Mouse (Mus musculus): ENCODE results near the gene Hist1h4c. TPM values are rescaled to one million over a fixed set of nuclear protein-coding genes. Genes with fewer than 3 reads are reported as not detected.
"Not testable (repeated sequence)": the region's sequence is repeated elsewhere in the genome, so short reads cannot be mapped to it uniquely, and the experiment has no call there.

The Hist1h4c gene
- total RNA-seq, 2 experiments from 2014 or later: 105 to 116 TPM

DNA sequence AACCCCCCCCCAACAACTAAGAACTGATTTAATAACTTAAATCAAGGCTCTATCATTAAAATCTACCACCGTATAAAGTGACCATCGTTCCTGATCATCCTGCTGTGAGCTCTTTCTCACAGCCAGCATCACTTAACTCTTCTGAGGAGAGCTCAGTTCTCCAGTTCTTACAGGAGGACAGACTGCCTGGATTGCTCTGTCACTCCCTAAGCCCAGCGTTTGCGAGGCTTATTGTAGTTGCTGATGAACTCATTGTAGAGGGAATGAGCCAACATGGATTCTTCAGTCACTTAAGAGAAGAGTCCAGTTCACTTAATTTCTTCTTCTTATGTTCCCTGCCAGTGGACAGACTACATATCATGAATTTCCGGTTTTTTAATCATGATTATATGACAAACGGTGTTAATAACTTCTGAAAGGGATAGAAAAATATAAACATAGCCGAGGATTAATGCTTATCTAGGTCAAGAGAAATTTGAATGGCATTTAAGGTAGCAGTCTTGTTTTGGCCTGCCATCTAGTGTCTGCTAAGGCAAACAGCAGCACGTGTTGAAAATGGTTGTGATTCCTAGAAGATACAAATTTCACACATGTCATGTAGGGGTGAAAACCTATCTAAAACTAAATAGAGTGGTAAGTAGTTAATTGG, 34.0 kb upstream of the Hist1h4c start:
- peak in 1 of 2 experiments; percentile 57 for DNase-seq
- intact Hi-C loops (cut with DNase I): loop anchor here (1.0 to 10.0 kb wide), 2 partner anchors 31 to 47 kb away; partner anchors contain the start of genes Hist1h2ac and Hist1h2bc

DNA sequence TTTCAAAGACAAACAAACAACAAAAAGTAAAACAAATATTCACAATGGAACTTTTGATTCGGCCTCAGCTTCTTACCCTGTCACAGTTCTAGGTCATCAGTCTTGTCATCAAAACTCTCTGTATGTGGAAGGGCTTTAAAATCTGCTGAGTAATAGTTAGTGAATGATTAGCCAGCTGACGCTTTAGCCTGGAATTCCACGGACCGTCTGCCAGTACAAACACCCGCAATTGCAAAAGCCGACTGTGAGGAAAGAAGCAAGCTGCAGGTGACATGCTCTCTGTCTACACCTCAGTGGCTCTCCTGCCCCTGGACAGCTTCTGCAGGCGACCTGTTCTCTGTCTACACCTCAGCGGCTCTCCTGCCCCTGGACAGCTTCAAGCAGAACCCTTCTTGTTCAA, 32.2 kb upstream of the Hist1h4c start:
- intact Hi-C loops (cut with DNase I): loop anchor here (10.0 kb wide), 1 partner anchor 46 kb away; the partner anchor contains the start of genes Hist1h2ac and Hist1h2bc
- DNase-seq: peak; percentile 41

DNA sequence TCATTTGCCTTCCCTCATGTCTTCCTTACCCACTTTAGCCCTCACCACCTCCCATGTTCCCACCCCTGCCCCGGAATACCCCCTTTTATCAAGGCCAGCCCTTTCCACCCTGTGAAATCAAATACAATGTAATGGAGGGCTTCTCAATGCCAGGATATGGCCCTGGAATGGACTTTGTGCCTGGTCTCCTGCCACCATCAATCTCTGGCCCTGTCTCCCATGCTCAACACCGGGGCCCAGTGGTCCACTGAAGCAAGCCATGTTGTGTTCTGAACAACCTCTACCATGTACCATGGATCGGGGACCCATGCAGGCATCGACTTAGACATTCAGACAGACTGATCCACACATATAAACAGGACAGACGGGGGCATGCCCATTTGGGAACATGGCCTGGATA, 31.5 kb upstream of the Hist1h4c start:
- no peak for DNase-seq
- intact Hi-C loops (cut with DNase I): loop anchor here (10.0 kb wide), 1 partner anchor 45 kb away; the partner anchor contains the start of genes Hist1h2ac and Hist1h2bc

- intact Hi-C loops (cut with DNase I): no loop called here
- no peak for DNase-seq
Observed at GRCm38 (mm10) chr13:23729192-23729525, 30.9 kb upstream of the Hist1h4c start.

- no peak for DNase-seq
- intact Hi-C loops (cut with DNase I): no loop called here
Observed at GRCm38 (mm10) chr13:23728472-23729191, 30.4 kb upstream of the Hist1h4c start.

- DNase-seq: no peak
- intact Hi-C loops (cut with DNase I): no loop called here
Observed at GRCm38 (mm10) chr13:23725213-23725612, 27.0 kb upstream of the Hist1h4c start.

DNA sequence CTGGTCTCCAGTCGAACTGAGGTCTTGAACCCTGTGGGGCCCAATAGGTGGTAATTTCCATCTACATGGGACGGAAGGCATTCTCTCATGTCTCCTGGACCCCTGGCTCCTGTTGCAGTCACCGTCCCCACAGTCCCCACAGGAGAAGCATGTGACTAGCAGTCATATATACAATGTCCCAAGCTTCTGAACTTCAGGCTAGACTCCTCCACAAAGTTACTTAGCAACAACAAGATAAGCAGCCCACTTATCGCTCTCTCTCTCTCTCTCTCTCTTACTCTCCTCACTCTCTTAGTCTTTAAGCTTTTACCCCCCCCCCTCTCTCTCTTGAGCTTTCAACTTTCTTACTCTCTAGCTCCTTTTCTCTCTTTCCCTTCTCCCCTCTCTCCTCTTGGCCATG, 26.0 kb upstream of the Hist1h4c start:
- intact Hi-C loops (cut with DNase I): no loop called here
- DNase-seq: no peak

GRCm38 (mm10) chr13:23717593-23718245, 19.5 kb upstream of the Hist1h4c start:
- intact Hi-C loops (cut with DNase I); DNase-seq: not testable (repeated sequence)

DNA sequence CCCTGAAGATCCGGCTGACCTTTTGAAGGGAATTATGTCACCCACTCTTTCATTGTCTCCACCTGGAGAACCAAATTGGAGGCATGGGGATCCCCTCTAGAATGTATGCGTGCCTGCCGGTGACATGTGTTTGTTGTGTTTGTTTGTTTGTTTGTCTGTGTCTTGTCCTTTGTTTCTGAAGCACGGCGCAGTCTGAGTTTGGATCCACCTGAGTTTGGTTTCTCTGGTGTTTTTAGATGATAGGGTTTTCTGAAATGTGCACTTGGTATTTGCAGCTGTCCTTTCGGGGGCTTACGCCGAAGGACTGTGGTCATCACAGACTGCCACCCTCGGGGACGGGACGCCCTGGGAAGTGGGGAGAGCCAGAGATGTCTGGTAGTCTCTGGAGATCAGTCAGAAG, 18.9 kb upstream of the Hist1h4c start:
- intact Hi-C loops (cut with DNase I): no loop called here

GRCm38 (mm10) chr13:23716261-23717042, 18.2 kb upstream of the Hist1h4c start:
- no peak for DNase-seq
- intact Hi-C loops (cut with DNase I): no loop called here

More for the DNA sequence above, 18.9 kb upstream of the Hist1h4c start:
- no peak for DNase-seq

DNA sequence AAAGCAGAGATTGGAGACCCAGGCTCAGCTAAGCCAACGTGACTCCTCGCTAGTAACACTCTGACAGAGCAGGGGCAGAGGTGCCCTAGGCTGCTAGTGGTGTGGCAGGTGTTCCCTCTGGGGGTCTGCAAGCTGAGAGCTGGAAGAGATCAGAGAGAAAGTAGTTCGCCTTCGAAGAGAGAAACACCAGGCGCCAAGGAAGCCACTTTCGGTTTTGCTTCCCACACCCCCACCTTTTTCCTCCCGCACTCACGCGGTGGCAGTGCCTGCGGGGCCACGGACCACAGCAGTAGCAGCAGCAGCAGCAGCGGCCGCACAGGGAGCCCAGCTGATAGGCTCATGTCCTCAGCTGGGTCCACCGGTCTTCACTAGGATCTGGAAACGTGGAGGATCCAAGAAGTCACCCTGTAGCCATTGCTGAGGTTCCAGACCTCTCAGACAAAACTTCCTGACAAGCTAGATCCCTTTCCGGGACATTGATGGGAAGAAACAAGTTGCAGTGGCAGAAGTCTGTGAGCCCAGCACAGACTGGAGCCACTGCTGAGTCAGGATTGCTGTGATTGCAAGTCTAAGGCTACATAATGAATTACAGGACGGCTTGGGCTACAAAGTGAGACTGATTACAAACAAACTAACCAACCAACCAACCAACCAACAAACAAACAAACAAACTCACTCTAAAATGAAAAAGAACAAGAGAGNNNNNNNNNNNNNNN, 12.3 kb upstream of the Hist1h4c start, which contains the start of gene Hfe:
Hfe (minus strand) TSS at position 481 of the 716 bp plus-strand sequence.
- intact Hi-C loops (cut with DNase I): no loop called here
- DNase-seq: peak; percentile 65 to 67

- peak in 1 of 2 experiments; percentile 43 for DNase-seq
- intact Hi-C loops (cut with DNase I): no loop called here
Observed at GRCm38 (mm10) chr13:23709714-23710373, 11.6 kb upstream of the Hist1h4c start.

DNA sequence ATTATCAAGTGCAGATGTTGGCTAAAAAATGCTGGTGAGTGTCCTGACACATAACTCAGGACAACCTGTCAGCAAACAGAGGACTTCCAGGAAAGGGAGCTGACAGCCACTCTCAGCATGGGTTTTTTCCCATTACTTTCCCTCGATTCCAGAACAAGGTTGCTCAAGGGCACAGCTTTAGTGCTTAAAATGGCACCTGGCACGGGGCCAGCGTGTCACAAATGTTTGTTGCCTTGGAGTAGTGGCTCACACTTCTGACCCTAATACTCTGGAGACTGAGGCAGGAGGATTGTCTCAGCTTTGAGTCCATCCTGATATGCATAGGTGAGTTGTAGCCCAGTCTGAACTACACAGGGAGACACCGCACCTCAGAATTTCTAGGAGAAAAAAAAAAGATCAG, 10.4 kb upstream of the Hist1h4c start:
- intact Hi-C loops (cut with DNase I): no loop called here
- DNase-seq: no peak

- no peak for DNase-seq
- intact Hi-C loops (cut with DNase I): no loop called here
Observed at GRCm38 (mm10) chr13:23708041-23708440, 9.8 kb upstream of the Hist1h4c start.

GRCm38 (mm10) chr13:23706771-23707170, 8.5 kb upstream of the Hist1h4c start:
- intact Hi-C loops (cut with DNase I): no loop called here
- no peak for DNase-seq

GRCm38 (mm10) chr13:23705751-23706356, 7.6 kb upstream of the Hist1h4c start:
- DNase-seq: no peak
- intact Hi-C loops (cut with DNase I): no loop called here

GRCm38 (mm10) chr13:23702801-23703200, 4.5 kb upstream of the Hist1h4c start:
- intact Hi-C loops (cut with DNase I); DNase-seq: not testable (repeated sequence)

GRCm38 (mm10) chr13:23702220-23702619, 4.0 kb upstream of the Hist1h4c start:
- no peak for DNase-seq
- intact Hi-C loops (cut with DNase I): no loop called here
